Mouse (Mus musculus) lung, postnatal 0 days (tissue): Measurements from ENCODE around the gene Zfp712. TPM values are rescaled to one million over a fixed set of nuclear protein-coding genes. Genes with fewer than 3 reads are reported as not detected.

ENCODE experiments used
- ATAC-seq: fragments of 200-750 bp; cut with Nextera tagmentation; 2 replicates; pipeline ENCODE4 v1.8.0; 2017; ENCODE audit warnings: moderate library complexity
- DNase-seq: peaks from one replicate; pipeline ENCODE4 v3.0.0-alpha.2; 2016; ENCODE audit warnings: low spot score
- H3K27ac ChIP-seq: fragments of 300-500 bp; sonication (generic); 2 replicates; pipeline ENCODE4 v1.5.1; 2014; ENCODE audit warnings: antibody characterized with exemption, mild to moderate bottlenecking, low read length, mixed read lengths
- H3K27me3 ChIP-seq: fragments of 300-500 bp; sonication (generic); replicated peaks from 2 replicates; pipeline ENCODE4 v1.6.1; 2014; ENCODE audit warnings: low read length, mixed read lengths; ENCODE audit not compliant: insufficient read depth
- H3K36me3 ChIP-seq: fragments of 300-500 bp; sonication (generic); 2 replicates; pipeline ENCODE4 v1.6.1; 2014; ENCODE audit warnings: low read length, mixed read lengths; ENCODE audit not compliant: insufficient read depth
- H3K4me1 ChIP-seq: fragments of 300-500 bp; sonication (generic); 2 replicates; pipeline ENCODE4 v1.6.1; 2014; ENCODE audit warnings: antibody characterized with exemption, low read depth, low read length, mixed read lengths; ENCODE audit not compliant: insufficient read depth
- H3K4me2 ChIP-seq: fragments of 300-500 bp; sonication (generic); replicated peaks from 2 replicates; pipeline ENCODE4 v1.6.1; 2014; ENCODE audit warnings: low read depth, mild to moderate bottlenecking, low read length, moderate library complexity, mixed read lengths
- H3K4me3 ChIP-seq: fragments of 300-500 bp; sonication (generic); 2 replicates; pipeline ENCODE4 v1.5.1; 2014; ENCODE audit warnings: low read depth, low read length
- H3K9ac ChIP-seq: fragments of 300-500 bp; sonication (generic); replicated peaks from 2 replicates; pipeline ENCODE4 v1.6.1; 2014; ENCODE audit warnings: low read depth, mild to moderate bottlenecking
- H3K9me3 ChIP-seq: fragments of 300-500 bp; sonication (generic); 2 replicates; pipeline ENCODE4 v1.6.1; 2016; ENCODE audit warnings: low read length, mixed read lengths
- CTCF ChIP-seq: IDR thresholded peaks from 2 replicates; pipeline ENCODE4 v1.5.1; 2016; ENCODE audit warnings: antibody characterized with exemption, mild to moderate bottlenecking
- EP300 ChIP-seq: IDR thresholded peaks from 2 replicates; pipeline ENCODE4 v1.6.1; 2016; ENCODE audit warnings: antibody characterized with exemption, mild to moderate bottlenecking, control low read depth
- WGBS: fragments of 180-500 bp; shearing (Covaris S2); extraction: QIAGEN DNeasy Blood & Tissue Kit; methylation state at CpG from one replicate; pipeline ENCODE4 v1.1.7; 2014; 5-methylcytosine and 5-hydroxymethylcytosine counted together
- polyA plus RNA-seq: library from polyadenylated mRNA; unstranded; fragments of >200 nt; fragmentation: Nextera tagmentation; extraction: Ambion mirVana; gene quantifications from 2 replicates; pipeline ENCODE4 v1.2.1, GENCODE M21; 2015

Gene Zfp712
- polyA plus RNA-seq, 1 experiment from 2014 or later, result 2.7 TPM

- 3% methylated on average over 12 of the region's 12 CpGs for WGBS
- Histone ChIP-seq H3K27me3 (no peaks in the 10 kb centered on the region), H3K4me1 (peaks cover 3% of the 10 kb centered on the region; the same call in 1 of the 2 replicates), H3K4me2 (peak overlapping the region; percentile 73), H3K27ac (peak overlapping the region; percentile 82), H3K4me3 (peak overlapping the region; percentile 76), H3K9ac (peak overlapping the region; percentile 50), H3K36me3 (no peaks in the 10 kb centered on the region), H3K9me3 (no peaks in the 10 kb centered on the region)
- no peak for TF ChIP-seq CTCF
- TF ChIP-seq EP300, result no peak
- DNase-seq (peak; percentile 71), ATAC-seq (peak; percentile 27)
Observed at GRCm38 (mm10) chr13:67060161-67060785, 697 bp downstream of the Zfp712 start.

Other genes with a start within 250 kb of the Zfp712 start
- gene Gm10767, start 156.3 kb downstream of the Zfp712 start, polyA plus RNA-seq, result 0.69 and 0.79 TPM in 2 replicates
- gene Zfp708, start 36.8 kb upstream of the Zfp712 start, polyA plus RNA-seq, result 2.3 and 3.0 TPM in 2 replicates
- 2.5 and 2.7 TPM in 2 replicates for gene Gm28557, start 47.4 kb upstream of the Zfp712 start, polyA plus RNA-seq
- gene Rslcan18, start 55.1 kb upstream of the Zfp712 start, polyA plus RNA-seq, result 0.11 TPM in 1 of 2 replicates, not detected in the other
- 1.1 TPM in 2 replicates for gene Zfp759, start 60.5 kb upstream of the Zfp712 start, polyA plus RNA-seq
- gene Rsl1, start 112.0 kb upstream of the Zfp712 start, polyA plus RNA-seq, result 6.3 and 6.6 TPM in 2 replicates
- gene Zfp455, start 133.3 kb upstream of the Zfp712 start, polyA plus RNA-seq, result 1.7 and 2.1 TPM in 2 replicates
- 1.00 and 1.1 TPM in 2 replicates for gene Zfp458, start 217.3 kb upstream of the Zfp712 start, polyA plus RNA-seq
- 0.40 and 0.62 TPM in 2 replicates for gene Zfp457, start 245.3 kb upstream of the Zfp712 start, polyA plus RNA-seq